Mouse (Mus musculus): ENCODE measurements at regions not wholly inside any gene's neighbourhood (a gene's known extent, or its start where the extent isn't known, plus 50 kb on each side); places are given as distances from the start of the nearest gene placed in this dataset.
"Not testable (repeated sequence)": the region's sequence is repeated elsewhere in the genome, so short reads cannot be mapped to it uniquely, and the experiment has no call there.

DNA sequence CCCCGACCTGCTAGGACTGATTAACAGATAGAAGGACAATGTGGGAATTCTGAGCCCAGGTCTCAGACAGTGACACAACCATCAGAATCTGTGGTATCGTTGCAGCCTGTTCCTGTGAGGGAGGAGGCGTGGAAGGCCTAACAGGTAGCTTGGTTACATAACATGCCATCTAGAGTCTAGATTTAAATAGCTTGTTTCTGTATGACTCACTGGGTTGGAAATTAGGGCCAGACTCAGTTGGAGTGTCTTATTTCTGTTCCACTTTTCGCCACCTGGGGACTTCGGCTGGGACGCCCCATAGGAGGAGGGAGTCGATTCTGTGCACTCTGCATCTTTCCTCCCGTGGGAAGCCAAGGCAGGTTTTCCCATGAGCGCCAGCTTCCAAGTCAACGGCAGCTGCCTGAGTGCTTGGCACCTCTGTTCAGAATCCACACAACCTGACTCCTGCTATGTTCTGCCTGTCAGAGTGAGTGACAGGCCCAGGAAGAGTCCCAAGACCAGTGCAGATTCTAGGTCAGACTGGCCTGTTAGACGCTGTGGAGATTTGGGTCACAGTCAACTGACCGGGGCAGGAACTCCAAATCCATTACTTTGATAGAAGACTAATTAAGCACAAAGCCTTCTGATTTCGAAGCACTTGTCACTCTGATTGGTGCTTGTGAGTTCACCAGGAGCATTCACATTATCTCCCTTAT, 193.7 kb upstream of the Trpc7 start:
- 71% methylated on average over 13 of the region's 13 CpGs for WGBS
- no peak overlapping the region for H3K4me3 ChIP-seq
- H3K36me3 ChIP-seq: no peaks in the 10 kb centered on the region
- no peaks in the 10 kb centered on the region for H3K9me3 ChIP-seq (replicated peaks)
- H3K4me2 ChIP-seq: no peak overlapping the region
- no peaks in the 10 kb centered on the region for H3K4me1 ChIP-seq (replicated peaks)
- H3K27ac ChIP-seq: no peak overlapping the region
- H3K27me3 ChIP-seq: no peaks in the 10 kb centered on the region
- no peak for ATAC-seq (replicated peaks; ENCODE audit: insufficient number of reproducible peaks, insufficient read depth, low FRiP score, low read depth)
- H3K9ac ChIP-seq: no peak overlapping the region

DNA sequence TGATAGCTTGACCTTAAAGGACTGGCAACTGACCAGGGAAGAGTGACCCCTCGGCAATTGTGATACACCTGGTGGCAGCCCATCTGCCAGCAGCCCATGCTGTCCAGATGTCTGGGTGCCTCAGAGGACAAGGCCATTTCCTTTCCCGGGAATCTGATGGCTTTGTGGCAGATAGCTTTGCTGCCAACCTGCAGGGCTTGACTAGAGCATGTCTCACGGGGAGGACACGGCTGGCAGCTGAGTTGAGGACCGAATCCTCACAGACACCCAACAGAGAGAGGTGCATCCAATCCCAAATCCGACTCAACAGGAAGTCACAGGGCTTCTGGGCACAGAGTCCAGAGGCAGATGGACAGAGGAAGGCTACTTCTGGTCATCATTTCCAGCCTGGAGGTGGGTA, 192.2 kb upstream of the Trpc7 start:
- Histone ChIP-seq H3K9ac (no peak overlapping the region), H3K9me3 (replicated peaks) (no peaks in the 10 kb centered on the region), H3K4me1 (replicated peaks) (no peaks in the 10 kb centered on the region), H3K36me3 (no peaks in the 10 kb centered on the region), H3K4me3 (no peak overlapping the region), H3K4me2 (no peak overlapping the region), H3K27ac (no peak overlapping the region), H3K27me3 (no peaks in the 10 kb centered on the region)
- no peak for ATAC-seq (replicated peaks; ENCODE audit: insufficient number of reproducible peaks, insufficient read depth, low FRiP score, low read depth)
- 77% methylated on average over 6 of the region's 6 CpGs for WGBS

DNA sequence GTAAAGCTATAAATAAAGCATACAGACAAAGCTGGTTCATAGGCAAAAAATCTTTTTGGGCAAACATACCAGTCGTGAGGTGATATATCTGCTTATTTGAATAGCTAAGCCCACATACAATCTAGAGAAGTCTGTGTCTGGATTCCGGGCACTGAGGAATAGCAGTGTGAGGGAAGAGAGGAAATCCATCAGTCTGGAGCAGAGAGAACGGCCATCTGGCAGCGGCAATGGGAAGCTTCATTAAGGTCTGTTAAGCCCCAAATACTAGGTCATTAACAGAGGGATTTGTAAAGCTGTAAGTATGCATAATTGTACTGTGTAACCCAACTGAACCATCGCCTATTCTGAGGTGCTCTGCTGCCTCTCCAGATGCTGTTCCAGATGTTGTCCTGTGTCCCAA, 191.6 kb upstream of the Trpc7 start:
- no peaks in the 10 kb centered on the region for H3K36me3 ChIP-seq
- H3K27ac ChIP-seq: no peak overlapping the region
- no peak overlapping the region for H3K9ac ChIP-seq
- no peak overlapping the region for H3K4me3 ChIP-seq
- no peak for ATAC-seq (replicated peaks; ENCODE audit: insufficient number of reproducible peaks, insufficient read depth, low FRiP score, low read depth)
- no peaks in the 10 kb centered on the region for H3K4me1 ChIP-seq (replicated peaks)
- no peak overlapping the region for H3K4me2 ChIP-seq
- WGBS: 77% methylated on average over 5 of the region's 5 CpGs
- H3K9me3 ChIP-seq (replicated peaks): no peaks in the 10 kb centered on the region
- H3K27me3 ChIP-seq: no peaks in the 10 kb centered on the region

DNA sequence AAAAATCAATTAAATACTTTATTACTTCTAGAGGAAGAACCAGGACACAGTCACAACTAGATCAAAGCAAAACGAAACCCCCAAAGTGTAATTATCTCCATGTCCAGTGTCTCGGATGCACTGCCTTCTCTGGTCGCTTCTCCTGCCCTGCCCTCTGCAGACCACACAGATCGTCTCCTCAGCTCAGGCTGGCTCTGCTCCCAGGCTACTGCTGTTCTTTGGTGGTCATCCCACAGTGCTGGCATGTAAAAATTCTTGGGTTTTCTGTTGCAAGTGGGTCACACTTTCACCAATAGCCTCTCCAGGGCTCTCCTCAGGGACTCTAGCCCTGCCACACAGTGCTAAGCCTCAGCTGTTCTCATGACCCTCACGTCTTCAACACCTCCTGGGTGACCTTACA, 188.0 kb upstream of the Trpc7 start:
- H3K27ac ChIP-seq: no peak overlapping the region
- ATAC-seq (replicated peaks; ENCODE audit: insufficient number of reproducible peaks, insufficient read depth, low FRiP score, low read depth): no peak
- H3K9ac ChIP-seq: no peak overlapping the region
- no peak overlapping the region for H3K4me2 ChIP-seq
- H3K4me3 ChIP-seq: no peak overlapping the region
- H3K9me3 ChIP-seq (replicated peaks): no peaks in the 10 kb centered on the region
- 67% methylated on average over 5 of the region's 5 CpGs for WGBS
- H3K27me3 ChIP-seq: no peaks in the 10 kb centered on the region
- H3K36me3 ChIP-seq: no peaks in the 10 kb centered on the region
- no peaks in the 10 kb centered on the region for H3K4me1 ChIP-seq (replicated peaks)

DNA sequence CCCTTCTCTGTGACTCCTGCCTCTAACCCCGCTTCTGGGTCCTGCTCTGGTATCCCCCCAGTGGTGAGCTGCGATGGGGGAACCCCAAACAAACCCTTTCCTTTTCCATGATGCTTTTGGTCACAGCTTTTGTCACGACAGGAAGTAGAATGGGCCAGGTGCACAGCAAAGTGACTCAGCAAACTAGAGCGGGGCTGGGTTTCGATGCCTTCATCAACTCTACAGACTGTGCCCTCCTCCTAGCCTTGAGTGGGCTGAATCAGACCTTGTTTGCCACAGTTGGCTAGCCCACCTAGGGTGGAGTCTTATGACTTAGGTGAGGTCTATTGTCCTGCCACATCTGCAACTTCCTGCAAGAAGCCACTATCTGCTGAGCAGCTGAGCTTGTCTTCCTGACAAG, 174.7 kb upstream of the Trpc7 start:
- no peak for ATAC-seq (replicated peaks; ENCODE audit: insufficient number of reproducible peaks, insufficient read depth, low FRiP score, low read depth)
- H3K4me3 ChIP-seq: no peak overlapping the region

DNA sequence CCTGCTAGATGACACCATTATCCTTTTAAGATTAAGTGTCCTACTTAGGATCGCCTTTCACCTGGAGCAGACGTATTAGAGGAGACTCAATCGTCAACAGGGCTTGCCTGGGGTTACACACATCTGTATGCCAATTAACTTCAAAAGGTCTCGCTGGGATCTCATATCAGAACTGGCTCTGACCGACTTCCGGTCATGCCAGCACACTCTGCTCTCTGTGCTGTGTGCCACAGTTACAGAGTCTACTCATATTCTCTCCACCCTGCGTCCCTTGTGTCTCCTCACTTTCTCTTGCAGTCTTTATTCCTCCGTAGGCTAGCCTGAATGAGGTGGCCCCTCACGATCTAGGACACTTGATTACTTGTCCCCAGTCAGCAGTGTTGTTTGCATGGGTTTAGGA, 165.9 kb upstream of the Trpc7 start:
- Histone ChIP-seq H3K36me3 (no peaks in the 10 kb centered on the region), H3K27me3 (0 out of 2 replicates have a peak, but pooled peaks cover 5% of the 10 kb centered on the region), H3K9me3 (replicated peaks) (no peaks in the 10 kb centered on the region), H3K4me3 (no peak overlapping the region), H3K4me1 (replicated peaks) (peaks cover 3% of the 10 kb centered on the region; the same call in 1 of the 2 replicates), H3K9ac (no peak overlapping the region), H3K27ac (no peak overlapping the region), H3K4me2 (no peak overlapping the region)
- ATAC-seq (replicated peaks; ENCODE audit: insufficient number of reproducible peaks, insufficient read depth, low FRiP score, low read depth): no peak
- 75% methylated on average over 9 of the region's 9 CpGs for WGBS

More for the DNA sequence above, 174.7 kb upstream of the Trpc7 start:
- Histone ChIP-seq H3K27me3 (no peaks in the 10 kb centered on the region), H3K4me2 (no peak overlapping the region), H3K27ac (no peak overlapping the region), H3K9me3 (replicated peaks) (no peaks in the 10 kb centered on the region), H3K9ac (no peak overlapping the region), H3K36me3 (no peaks in the 10 kb centered on the region), H3K4me1 (replicated peaks) (no peaks in the 10 kb centered on the region)
- 79% methylated on average over 5 of the region's 5 CpGs for WGBS

DNA sequence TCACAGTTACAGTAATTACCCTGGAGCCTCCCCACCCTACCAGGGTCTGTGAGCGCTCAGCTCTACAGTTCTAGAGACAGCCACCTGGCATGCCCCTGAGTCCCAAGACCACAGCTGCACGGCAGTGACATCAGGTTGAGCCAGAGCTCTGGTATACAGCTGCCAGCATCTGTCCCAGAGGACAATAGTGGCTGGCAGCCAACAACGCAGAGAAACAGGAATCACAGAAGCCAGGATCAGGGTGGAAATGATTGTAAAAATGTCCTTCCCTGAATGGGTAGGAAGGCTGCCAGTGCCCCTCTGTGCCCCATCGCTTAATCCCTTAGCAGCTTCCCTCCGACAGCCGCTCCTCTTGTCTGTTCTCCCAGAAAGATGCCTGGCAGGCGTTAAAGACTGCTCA, 165.3 kb upstream of the Trpc7 start:
- no peaks in the 10 kb centered on the region for H3K9me3 ChIP-seq (replicated peaks)
- 66% methylated on average over 7 of the region's 7 CpGs for WGBS
- H3K27me3 ChIP-seq: 0 out of 2 replicates have a peak, but pooled peaks cover 5% of the 10 kb centered on the region
- H3K4me1 ChIP-seq (replicated peaks): peaks cover 3% of the 10 kb centered on the region; the same call in 1 of the 2 replicates
- no peaks in the 10 kb centered on the region for H3K36me3 ChIP-seq
- no peak for ATAC-seq (replicated peaks; ENCODE audit: insufficient number of reproducible peaks, insufficient read depth, low FRiP score, low read depth)
- H3K4me2 ChIP-seq: no peak overlapping the region
- no peak overlapping the region for H3K4me3 ChIP-seq
- no peak overlapping the region for H3K9ac ChIP-seq
- no peak overlapping the region for H3K27ac ChIP-seq

DNA sequence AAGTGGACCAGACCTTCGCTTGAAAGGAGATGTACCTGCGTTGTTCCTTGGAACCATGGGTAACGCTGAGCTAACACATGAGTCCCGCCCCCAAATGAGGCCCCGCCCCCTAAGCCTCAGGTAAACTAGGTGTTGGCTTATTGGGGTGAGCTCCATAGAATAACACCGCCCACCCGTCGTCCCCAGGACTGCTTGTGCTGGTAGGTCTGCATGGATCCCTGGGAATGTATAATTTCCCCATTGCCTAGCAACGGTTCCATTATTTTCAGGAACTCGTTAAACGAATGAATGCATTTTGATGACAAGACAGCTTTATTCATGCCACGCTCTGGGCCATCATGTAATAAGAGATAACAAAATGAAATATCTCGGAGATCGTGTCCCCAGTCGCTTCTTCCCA, 161.0 kb upstream of the Trpc7 start:
- 83% methylated on average over 15 of the region's 15 CpGs for WGBS
- H3K36me3 ChIP-seq: no peaks in the 10 kb centered on the region
- H3K4me2 ChIP-seq: no peak overlapping the region
- no peak for ATAC-seq (replicated peaks; ENCODE audit: insufficient number of reproducible peaks, insufficient read depth, low FRiP score, low read depth)
- H3K9ac ChIP-seq: no peak overlapping the region
- H3K27ac ChIP-seq: no peak overlapping the region
- H3K4me3 ChIP-seq: no peak overlapping the region
- H3K27me3 ChIP-seq: peaks cover 5% of the 10 kb centered on the region; the same call in 1 of the 2 replicates
- no peaks in the 10 kb centered on the region for H3K9me3 ChIP-seq (replicated peaks)
- peaks cover 3% of the 10 kb centered on the region; the same call in 1 of the 2 replicates for H3K4me1 ChIP-seq (replicated peaks)

DNA sequence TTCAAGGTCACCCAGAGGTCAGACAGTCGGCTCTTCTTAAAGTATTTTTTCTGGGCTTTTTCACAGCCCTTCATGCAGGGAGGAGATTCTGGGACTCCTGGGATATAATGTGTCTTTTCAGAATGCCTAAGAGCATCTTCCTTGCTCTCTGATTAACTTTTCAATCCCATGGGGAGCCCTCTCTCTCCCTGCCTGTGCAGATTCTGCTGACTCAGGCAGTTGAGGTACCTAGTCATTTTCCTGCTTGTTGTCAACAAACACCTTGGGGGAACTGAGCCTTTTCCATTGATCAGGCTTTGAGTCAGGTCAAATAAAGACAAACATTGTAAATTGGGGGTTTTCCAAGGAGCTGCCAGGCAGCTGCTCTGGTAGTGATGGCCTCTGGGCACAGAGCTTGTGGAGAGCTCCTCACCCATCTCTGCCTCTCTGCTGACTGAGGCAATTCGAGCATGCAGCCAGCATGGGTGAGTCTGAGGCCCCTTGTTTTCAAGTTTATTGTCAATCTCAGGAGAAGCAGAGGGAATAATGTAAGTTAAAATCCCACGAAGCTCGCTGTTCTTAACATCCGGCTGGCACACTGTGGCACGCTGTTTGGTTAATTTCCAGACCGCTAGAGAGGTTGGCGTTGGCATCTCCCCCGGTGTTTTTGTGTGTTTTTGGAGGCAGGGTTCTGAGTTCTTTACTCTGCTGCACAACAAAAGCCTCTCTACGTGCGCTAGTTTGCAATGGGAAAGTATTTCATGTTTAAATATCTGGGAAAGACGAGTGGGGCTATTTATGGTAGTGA, 159.8 kb upstream of the Trpc7 start:
- no peak overlapping the region for H3K27ac ChIP-seq
- no peak overlapping the region for H3K4me2 ChIP-seq
- H3K27me3 ChIP-seq: peaks cover 2% of the 10 kb centered on the region; the same call in 1 of the 2 replicates
- 72% methylated on average over 12 of the region's 12 CpGs for WGBS
- no peak for ATAC-seq (replicated peaks; ENCODE audit: insufficient number of reproducible peaks, insufficient read depth, low FRiP score, low read depth)
- H3K9ac ChIP-seq: no peak overlapping the region
- no peaks in the 10 kb centered on the region for H3K36me3 ChIP-seq
- H3K4me3 ChIP-seq: no peak overlapping the region
- H3K4me1 ChIP-seq (replicated peaks): no peaks in the 10 kb centered on the region
- no peaks in the 10 kb centered on the region for H3K9me3 ChIP-seq (replicated peaks)

DNA sequence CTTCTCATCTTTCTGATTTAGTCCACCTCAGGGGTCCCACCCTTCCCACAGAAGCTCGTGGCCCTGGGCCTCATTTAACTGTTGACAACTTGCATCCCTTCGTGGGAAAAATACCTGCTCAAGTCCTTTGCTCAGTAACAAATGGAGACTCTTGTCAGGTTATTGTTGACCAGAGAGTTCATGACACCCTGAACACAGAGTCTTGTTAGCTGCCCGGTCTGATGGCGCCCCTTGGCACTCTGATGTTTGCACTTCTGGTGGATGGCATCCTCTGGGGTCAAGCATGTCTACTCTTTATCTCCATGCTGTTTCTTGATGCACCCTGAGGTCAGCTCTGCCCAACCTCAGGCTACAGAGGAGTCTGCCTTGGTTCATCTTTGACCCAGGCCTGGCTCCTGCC, 157.6 kb upstream of the Trpc7 start:
- no peak overlapping the region for H3K4me3 ChIP-seq
- H3K27me3 ChIP-seq: no peaks in the 10 kb centered on the region; the same call in 1 of the 2 replicates
- ATAC-seq (replicated peaks; ENCODE audit: insufficient number of reproducible peaks, insufficient read depth, low FRiP score, low read depth): no peak
- H3K9ac ChIP-seq: no peak overlapping the region
- WGBS: 67% methylated on average over 4 of the region's 4 CpGs
- H3K4me1 ChIP-seq (replicated peaks): no peaks in the 10 kb centered on the region
- H3K9me3 ChIP-seq (replicated peaks): no peaks in the 10 kb centered on the region
- no peaks in the 10 kb centered on the region for H3K36me3 ChIP-seq
- no peak overlapping the region for H3K4me2 ChIP-seq
- no peak overlapping the region for H3K27ac ChIP-seq

DNA sequence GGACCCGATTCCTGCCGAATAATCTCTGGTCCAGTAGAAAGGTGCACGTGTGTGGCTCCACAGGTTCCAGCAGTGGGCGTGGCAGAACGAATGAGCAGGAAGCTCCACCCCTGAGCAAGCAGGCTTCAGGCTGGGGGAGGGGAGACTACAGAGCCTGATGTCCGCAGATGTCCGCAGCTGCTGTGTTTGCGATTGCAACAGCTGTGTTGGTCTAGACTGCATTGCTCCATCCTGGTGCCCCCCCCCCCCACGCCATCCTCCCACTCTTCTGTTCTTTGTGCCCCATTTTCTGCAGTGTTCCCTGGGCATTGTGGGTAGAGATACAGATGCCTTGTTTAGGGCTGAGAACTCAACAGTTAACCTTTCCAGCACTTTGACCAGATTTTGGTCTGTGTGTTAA, 150.3 kb upstream of the Trpc7 start:
- not testable (repeated sequence) for H3K9ac ChIP-seq; H3K4me2 ChIP-seq; H3K4me1 ChIP-seq (replicated peaks); H3K27ac ChIP-seq; ATAC-seq (replicated peaks; ENCODE audit: insufficient number of reproducible peaks, insufficient read depth, low FRiP score, low read depth); H3K27me3 ChIP-seq; H3K36me3 ChIP-seq; H3K4me3 ChIP-seq; H3K9me3 ChIP-seq (replicated peaks)
- 15% methylated on average over 9 of the region's 9 CpGs for WGBS

DNA sequence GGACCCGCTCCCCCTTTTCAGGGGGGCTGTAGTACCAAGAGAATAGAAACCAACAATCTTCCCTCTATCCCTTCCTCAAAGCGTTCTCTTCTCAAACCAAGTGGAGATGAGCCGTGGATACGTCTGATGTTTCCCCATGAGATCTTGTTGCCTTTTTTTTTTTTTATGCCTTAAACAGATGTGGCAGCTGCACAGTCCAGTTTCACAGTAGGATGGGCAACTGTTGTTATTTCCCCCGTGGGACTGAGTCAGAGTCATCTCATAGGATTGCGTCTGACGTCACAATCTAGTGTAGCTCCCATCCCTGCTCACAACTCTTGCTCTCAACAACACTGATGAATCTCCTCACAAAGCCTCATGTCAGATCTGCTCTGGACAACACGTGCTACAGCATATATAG, 148.7 kb upstream of the Trpc7 start:
- Histone ChIP-seq H3K9ac (no peak overlapping the region), H3K4me3 (no peak overlapping the region), H3K27ac (no peak overlapping the region), H3K36me3 (no peaks in the 10 kb centered on the region), H3K9me3 (replicated peaks) (no peaks in the 10 kb centered on the region), H3K4me1 (replicated peaks) (no peaks in the 10 kb centered on the region), H3K4me2 (no peak overlapping the region), H3K27me3 (no peaks in the 10 kb centered on the region)
- ATAC-seq (replicated peaks; ENCODE audit: insufficient number of reproducible peaks, insufficient read depth, low FRiP score, low read depth): no peak
- WGBS: 84% methylated on average over 8 of the region's 8 CpGs

Data from heart, embryonic 15.5 days (tissue).